Mouse (Mus musculus): ENCODE data around the gene Cand2.

- TF ChIP-seq E2F4 (IDR thresholded peaks at IDR 0.05; ENCODE audit: insufficient replicate concordance, low read depth, low read length) (no peak), POLR2A (IDR thresholded peaks at IDR 0.05; ENCODE audit: low read depth, low read length) (no peak), EP300 (IDR thresholded peaks at IDR 0.05; ENCODE audit: low read length) (no peak), ZKSCAN1 (IDR thresholded peaks at IDR 0.05; ENCODE audit: borderline replicate concordance, low read depth, low read length) (no peak), MAFK (IDR thresholded peaks at IDR 0.05; ENCODE audit: insufficient replicate concordance, low read length) (no peak), MXI1 (IDR thresholded peaks at IDR 0.05; ENCODE audit: low read depth, low read length) (no peak), MAX (IDR thresholded peaks at IDR 0.05; ENCODE audit: low read length) (no peak), JUND (conservative IDR thresholded peaks at IDR 0.05; ENCODE audit: low read depth, low read length) (no peak), CHD1 (IDR thresholded peaks at IDR 0.05; ENCODE audit: low read depth, low read length) (no peak), TBP (conservative IDR thresholded peaks at IDR 0.05; ENCODE audit: low read depth, low read length) (no peak), IRF4 (IDR thresholded peaks at IDR 0.05; ENCODE audit: low read depth, low read length) (no peak), CTCF (conservative IDR thresholded peaks at IDR 0.05 in 1 of 2, IDR thresholded peaks at IDR 0.05 in 1 of 2; ENCODE audit: low read depth in 2 of 2, low read length in 2 of 2) (no peak)
These were observed 43.8 kb downstream of the Cand2 start for GRCm38 (mm10) chr6:115818129-115818528.

Data from CH12.LX (cell line).